Mouse (Mus musculus) small intestine, adult 2 months (tissue): ENCODE data around the gene Esr2.

Experiments
- CTCF ChIP-seq: fragments of 200-500 bp; IDR thresholded peaks from 2 replicates; pipeline ENCODE4 v1.5.1; 2012; ENCODE audit warnings: low read depth, mild to moderate bottlenecking, control low read depth, inconsistent platforms, low read length, moderate library complexity, mixed read lengths; ENCODE audit not compliant: insufficient replicate concordance, insufficient read length; ENCODE audit errors: extremely low read depth
- POLR2A ChIP-seq: fragments of 200-500 bp; IDR thresholded peaks from 2 replicates; pipeline ENCODE4 v1.6.1; 2012; ENCODE audit warnings: low read depth, mild to moderate bottlenecking, control low read depth, inconsistent platforms, low read length, moderate library complexity

- TF ChIP-seq CTCF (no peak), POLR2A (no peak)
Measured at GRCm38 (mm10) chr12:76185167-76185816, 8.2 kb upstream of the Esr2 start.
